Mouse (Mus musculus) liver, adult 2 months (tissue): ENCODE results near the gene Mcfd2.

Experiments
- CTCF ChIP-seq: fragments of 200-500 bp; IDR thresholded peaks from 2 replicates; pipeline ENCODE4 v1.5.1; 2011; ENCODE audit warnings: low read depth, low read length, control low read depth
- POLR2A ChIP-seq: fragments of 200-500 bp; IDR thresholded peaks from 2 replicates; pipeline ENCODE4 v1.6.1; 2011; ENCODE audit warnings: low read length, control low read depth; ENCODE audit not compliant: insufficient read depth; ENCODE audit errors: extremely low read depth

GRCm38 (mm10) chr17:87264927-87265791 is 576 bp downstream of the Mcfd2 start:
- TF ChIP-seq POLR2A (no peak), CTCF (no peak)
